Mouse (Mus musculus) right cerebral cortex, postnatal 25 days (tissue): ENCODE results near the gene Cerk.
A peak's percentile ranks its signal among the peaks of the same experiment; 100 is the strongest.
"Not testable (repeated sequence)": the region's sequence is repeated elsewhere in the genome, so short reads cannot be mapped to it uniquely, and the experiment has no call there.

Experiments
- DNase-seq: peaks from one replicate; pipeline ENCODE4 v3.0.0; 2022

Cerk gene

DNA sequence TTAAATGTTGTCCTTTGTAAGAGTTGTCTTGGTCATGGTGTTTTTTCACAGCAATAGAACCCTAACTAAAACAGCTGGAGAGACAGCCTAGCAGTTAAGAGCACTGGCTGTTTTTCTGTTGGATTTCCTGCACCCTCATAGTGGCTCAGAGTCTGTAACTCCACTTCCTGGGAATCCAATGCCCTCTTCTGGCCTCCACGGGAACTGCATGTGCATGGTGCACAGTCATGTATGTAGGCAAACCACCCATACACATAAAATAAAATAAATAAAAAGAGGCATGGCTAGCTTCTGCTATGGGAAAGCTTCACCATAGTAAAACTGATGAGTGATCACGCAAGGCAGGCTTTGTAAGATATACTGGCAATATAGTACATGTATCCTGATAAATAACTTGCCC, 19.4 kb upstream of the Cerk start:
- no peak for DNase-seq

- no peak for DNase-seq
Observed at GRCm38 (mm10) chr15:86203942-86204561, 18.1 kb upstream of the Cerk start.

DNA sequence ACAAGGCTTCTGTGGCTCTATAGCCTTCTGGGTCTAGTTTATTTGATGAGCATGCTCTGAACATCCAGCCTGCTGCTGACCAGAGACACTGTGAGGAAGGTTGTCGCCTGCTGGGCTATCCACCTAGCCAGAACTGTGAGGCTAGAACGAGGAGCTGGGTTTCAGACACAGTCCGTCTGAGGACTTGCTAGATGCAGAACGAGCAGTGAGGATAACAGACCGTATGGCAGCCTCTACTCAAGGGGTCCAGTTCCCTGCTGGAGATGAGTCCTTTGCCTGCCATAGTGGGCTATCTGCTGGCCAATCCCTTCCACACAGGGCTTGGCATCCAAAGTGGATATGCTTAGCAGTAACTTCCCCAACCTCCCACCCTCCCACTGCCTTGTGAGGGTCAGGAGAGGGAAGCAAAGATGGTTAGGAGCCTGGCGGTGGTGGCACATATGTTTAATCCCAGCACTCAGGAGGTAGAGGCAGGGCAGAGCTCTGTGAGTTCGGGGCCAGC, 17.4 kb upstream of the Cerk start:
- DNase-seq: no peak

DNA sequence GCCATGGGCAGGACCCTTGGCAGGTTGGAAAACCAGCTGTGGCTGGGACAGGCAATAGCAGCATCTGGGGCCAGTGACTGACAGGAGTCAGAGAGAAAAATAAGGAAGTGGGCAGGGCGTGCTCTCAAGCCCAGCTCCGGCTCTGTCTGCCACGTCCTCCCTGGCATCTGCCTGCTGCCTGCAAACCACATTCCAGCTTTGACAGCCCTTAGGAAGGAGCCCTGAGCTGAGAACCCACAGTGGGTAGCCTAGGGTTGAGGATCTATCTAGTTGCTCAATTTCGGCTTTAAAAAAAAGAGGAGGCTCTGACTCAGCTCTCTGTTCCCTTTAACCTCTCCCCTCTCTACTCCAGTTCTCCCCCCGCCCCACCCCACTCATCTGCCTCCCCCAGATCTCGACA, 16.7 kb upstream of the Cerk start:
- no peak for DNase-seq

- DNase-seq: no peak
Observed at GRCm38 (mm10) chr15:86201696-86202330, 15.9 kb upstream of the Cerk start.

- DNase-seq: no peak
Observed at GRCm38 (mm10) chr15:86201095-86201494, 15.2 kb upstream of the Cerk start.

- DNase-seq: no peak
Observed at GRCm38 (mm10) chr15:86200169-86200568, 14.2 kb upstream of the Cerk start.

GRCm38 (mm10) chr15:86199482-86199881, 13.5 kb upstream of the Cerk start:
- no peak for DNase-seq

- no peak for DNase-seq
Observed at GRCm38 (mm10) chr15:86199052-86199451, 13.1 kb upstream of the Cerk start.

DNA sequence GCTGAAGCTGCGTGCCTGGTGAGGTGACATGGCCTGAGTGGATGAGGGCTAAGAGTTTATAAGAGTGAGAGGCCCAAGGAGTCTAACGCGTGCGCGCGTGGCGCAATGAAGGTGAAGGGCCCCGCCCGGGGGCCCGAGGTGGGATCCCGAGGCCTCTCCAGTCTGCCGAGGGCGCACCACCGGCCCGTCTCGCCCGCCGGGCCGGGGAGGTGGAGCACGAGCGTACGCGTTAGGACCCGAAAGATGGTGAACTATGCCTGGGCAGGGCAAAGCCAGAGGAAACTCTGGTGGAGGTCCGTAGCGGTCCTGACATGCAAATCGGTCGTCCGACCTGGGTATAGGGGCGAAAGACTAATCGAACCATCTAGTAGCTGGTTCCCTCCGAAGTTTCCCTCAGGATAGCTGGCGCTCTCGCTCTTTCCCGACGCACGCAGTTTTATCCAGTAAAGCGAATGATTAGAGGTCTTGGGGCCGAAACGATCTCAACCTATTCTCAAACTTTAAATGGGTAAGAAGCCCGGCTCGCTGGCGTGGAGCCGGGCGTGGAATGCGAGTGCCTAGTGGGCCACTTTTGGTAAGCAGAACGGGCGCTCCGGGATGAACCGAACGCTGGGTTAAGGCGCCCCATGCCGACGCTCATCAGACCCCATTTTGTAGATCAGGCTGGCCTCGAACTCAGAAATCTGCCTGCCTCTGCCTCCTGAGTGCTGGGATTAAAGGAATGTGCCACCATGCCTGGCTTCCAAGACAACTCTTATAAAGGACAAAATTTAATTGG, 8.9 kb upstream of the Cerk start:
- DNase-seq: not testable (repeated sequence)

GRCm38 (mm10) chr15:86191933-86192332, 6.0 kb upstream of the Cerk start:
- no peak for DNase-seq

DNA sequence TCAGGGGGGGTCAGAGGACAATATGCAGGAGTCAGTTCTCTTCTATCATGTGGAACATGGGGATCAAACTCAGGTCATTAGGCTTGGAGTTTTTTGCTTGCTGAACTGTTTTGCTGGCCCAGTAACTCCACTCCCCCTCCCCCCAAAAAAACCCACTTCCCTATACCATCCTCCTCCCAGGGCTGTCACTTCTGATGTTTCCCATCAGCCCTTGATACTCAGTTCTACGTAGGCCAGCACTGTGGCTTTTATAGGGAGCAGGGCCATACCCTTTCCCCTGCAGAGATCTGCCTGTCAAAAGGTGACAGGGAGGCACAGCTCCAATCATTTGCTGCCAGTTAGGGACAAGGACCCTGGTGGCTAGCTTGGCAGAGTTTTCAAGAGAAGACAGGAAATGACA, 5.6 kb upstream of the Cerk start:
- no peak for DNase-seq

DNA sequence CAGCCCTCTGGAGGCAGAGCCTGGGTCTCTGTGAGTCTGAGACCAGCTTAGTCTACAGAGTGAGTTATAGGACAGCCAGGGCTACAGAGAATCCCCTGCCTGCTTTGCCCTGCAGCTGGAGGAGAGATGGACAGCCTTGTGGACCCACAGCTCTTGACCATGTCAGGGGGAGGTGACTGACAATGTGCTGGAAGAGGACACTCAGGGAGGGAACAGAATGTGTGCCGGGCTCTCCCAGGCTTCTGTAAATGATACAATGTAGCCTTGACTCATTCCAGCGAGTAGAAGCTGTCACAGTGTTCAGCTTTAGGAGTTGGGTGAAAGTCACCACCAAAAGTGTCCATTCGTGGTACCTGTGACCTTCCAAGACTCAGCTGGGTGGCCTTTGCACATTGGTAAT, 4.4 kb upstream of the Cerk start:
- no peak for DNase-seq

DNA sequence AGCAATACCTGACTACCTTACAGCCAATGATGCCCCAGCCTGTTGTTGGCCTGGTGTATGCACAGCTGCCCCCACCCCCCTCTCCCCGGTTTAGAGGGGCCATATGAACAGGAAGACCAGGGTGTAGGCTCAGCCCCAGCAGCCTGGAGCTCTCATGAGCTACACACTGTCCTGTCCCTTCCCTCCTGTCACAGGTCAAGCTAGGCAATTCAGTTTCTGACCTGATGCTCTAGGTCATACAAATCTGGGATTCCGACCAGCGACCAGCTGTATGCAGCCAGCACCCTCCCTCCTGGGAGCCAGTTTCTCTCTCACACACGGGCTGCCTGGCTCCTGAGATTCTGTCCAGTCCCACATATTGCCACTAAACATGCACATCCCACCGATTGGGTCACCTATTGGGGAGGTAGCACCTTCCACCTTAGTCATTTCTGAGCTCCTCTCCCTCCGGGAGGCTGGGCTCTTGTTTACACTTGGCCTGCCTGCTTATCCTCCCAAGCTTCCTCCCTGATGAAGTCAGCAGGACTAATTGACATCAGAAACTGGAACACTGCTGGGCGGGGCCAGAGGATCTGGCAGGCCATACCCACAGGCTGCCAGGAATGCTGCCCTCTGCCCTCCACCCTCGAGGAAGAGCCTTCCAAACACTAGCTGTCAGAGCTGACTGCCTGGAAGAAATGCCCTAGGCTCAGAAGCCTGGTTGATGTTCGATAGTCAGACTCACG, 3.0 kb upstream of the Cerk start:
- DNase-seq: no peak

- DNase-seq: no peak
Observed at GRCm38 (mm10) chr15:86188186-86188585, 2.2 kb upstream of the Cerk start.

DNA sequence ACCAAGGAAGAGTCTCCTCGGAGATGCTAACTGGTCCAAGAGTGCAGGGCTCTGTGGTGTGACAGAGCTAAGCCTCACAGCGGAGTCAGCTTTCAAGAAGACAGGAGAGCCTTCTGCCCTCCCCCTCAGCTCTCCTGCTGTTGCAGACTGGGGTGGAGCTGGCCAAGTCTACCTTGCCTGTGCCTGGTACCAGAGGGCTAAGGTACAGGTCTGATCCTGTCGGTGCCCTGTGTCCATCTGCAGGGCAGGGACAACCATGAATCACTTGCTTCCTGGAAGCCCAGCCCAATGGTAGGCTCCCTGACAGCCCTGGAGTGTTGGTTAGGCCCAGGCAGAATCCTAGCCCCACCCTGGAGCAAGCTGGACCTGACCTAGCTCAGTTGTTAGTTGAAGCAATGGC, 745 bp upstream of the Cerk start:
- DNase-seq: no peak

GRCm38 (mm10) chr15:86184851-86185688, 871 bp downstream of the Cerk start:
- peak; percentile 57 for DNase-seq

DNA sequence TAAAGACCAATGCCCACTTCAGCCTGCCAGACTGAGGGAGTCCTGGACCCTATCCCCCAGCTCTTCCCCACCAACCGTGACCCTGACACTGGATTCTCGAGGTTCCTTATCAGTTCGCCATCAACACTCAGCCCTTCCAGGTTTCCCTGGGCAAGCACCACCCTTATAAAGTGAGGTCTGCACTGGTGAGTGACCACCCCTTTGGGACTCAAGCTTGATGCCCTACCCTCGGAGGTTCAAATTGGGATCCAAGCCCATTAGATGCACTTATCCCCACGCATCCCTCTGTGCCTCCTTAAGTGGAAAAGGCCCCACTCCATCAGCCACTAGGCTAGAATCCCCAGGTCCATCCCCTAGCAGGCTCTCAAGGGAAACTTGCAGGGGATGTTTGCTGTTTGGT, 1.9 kb downstream of the Cerk start:
- no peak for DNase-seq

DNA sequence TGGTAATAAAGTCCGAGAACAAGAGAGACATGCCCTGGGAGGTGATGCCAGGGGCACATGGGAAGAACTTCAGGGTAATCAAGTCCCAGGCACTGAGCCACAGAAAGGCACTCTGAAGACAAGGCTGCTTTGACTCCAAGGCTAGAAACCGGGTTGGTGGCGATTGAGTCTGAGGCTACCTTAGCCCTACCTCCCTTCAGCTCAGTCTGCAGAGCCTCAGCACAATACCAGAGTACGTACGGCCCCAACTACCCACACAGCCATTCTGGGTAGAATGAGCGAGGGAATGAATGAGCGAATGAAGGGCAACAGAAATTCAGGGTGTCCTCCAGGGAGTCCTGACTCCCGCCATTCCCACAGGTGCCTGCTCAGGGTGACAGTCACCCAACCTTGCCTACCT, 2.5 kb downstream of the Cerk start:
- no peak for DNase-seq

DNA sequence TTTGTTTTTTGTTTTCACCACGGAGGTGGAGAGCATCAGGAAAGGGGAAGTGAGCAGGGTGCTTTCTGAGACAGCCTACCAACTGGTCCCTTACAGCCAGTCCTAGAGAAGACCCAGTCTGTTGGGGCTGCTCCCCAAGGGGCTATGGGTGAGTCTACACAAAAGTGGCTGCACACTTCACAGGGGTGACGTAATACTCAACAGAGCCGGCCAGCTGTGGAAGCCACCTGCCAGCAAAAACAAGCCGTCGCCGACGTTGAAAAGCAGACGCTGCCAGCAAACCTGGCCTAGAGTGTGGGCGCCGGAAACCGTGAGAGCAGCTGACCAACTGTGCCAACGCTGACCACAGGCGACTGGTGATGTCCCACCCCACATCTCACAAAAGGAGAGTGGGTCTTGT, 3.3 kb downstream of the Cerk start:
- peak; percentile 44 for DNase-seq

DNA sequence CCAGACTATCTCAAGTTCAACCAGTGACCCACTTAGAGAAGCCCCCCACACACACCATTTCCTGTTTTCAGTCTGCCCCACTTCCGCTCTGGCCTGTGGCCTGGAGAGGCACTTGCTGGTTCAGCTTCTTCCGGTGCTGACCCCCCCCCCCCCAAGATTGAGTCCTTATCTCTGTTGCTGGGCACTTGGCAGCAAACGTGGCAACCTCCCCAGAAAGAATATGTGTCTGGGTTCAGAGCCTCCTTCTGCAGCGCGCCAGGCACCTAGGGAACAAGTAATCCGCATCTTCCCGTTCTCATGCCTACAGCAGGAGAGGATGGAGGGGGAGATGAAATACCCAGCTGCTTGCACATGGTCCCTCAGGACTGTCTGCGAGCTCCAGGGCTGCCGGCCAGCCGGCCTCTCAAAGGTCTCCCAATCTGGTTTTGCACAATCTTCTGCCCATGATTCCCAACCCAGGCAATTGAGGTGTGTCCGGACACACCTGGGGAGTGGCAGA, 4.0 kb downstream of the Cerk start:
- no peak for DNase-seq

DNA sequence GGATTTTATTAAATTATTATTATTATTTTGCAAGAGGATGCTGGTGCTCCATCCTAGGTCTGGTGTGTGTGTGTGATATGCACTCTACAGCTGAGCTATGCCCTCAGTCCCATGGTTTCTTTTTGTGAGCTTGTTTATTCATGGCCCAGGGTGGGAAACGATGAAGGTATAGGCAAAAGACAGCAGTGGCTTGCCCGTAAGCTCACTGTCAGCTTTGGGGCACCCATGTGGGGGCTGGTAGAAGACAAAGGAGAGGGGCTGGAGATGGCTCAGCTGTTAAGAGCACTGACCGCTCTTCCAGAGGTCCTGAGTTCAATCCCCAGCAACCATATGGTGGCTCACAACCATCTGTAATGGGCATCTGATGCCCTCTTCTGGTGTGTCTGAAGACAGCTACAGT, 4.6 kb downstream of the Cerk start:
- not testable (repeated sequence) for DNase-seq
